Mouse (Mus musculus) CH12.LX (cell line): ENCODE results near the gene Tnfrsf26. TPM values are rescaled to one million over a fixed set of nuclear protein-coding genes. Genes with fewer than 3 reads are reported as not detected.

Experiments used
- DNase-seq: peaks from one replicate; pipeline ENCODE4 v3.0.0-alpha.2; 2013; ENCODE audit errors: extremely low read depth
- H3K27ac ChIP-seq: 2 replicates; pipeline ENCODE4 v1.5.1; 2012; ENCODE audit warnings: low read depth, mild to moderate bottlenecking, control low read depth, moderate library complexity; ENCODE audit not compliant: insufficient read depth
- H3K27me3 ChIP-seq: replicated peaks from 2 replicates; pipeline ENCODE3; 2012; ENCODE audit warnings: inconsistent platforms
- H3K36me3 ChIP-seq, 2 experiments: replicated peaks in 1 of 2; 2 replicates each; pipeline versions ENCODE3 to v1.6.1; 2012; ENCODE audit warnings: inconsistent platforms in 1 of 2, low read length in 1 of 2, mild to moderate bottlenecking in 1 of 2, mixed read lengths in 1 of 2, moderate library complexity in 1 of 2; ENCODE audit not compliant: control insufficient read depth in 1 of 2, insufficient read depth in 1 of 2
- H3K4me1 ChIP-seq, 2 experiments: 2 replicates each; pipeline ENCODE4 v1.6.1; 2012; ENCODE audit warnings: inconsistent platforms in 1 of 2, moderate library complexity in 1 of 2; ENCODE audit not compliant: insufficient read depth in 2 of 2, control insufficient read depth in 1 of 2
- H3K4me2 ChIP-seq: 2 replicates; pipeline ENCODE4 v1.6.1; 2012; ENCODE audit warnings: low read depth, mild to moderate bottlenecking, control low read depth; ENCODE audit not compliant: poor library complexity, insufficient read depth, severe bottlenecking
- H3K4me3 ChIP-seq, 3 experiments: fragments of 150-350 bp in 1 of 3; sonication (generic) in 1 of 3; replicated peaks in 1 of 3; 2 replicates each; pipeline versions ENCODE3 to v1.5.1; 2011 to 2012; ENCODE audit warnings: low read depth in 2 of 3, low read length in 2 of 3, mild to moderate bottlenecking in 2 of 3, moderate library complexity in 2 of 3, control low read depth in 1 of 3, improper control_type of control experiment in 1 of 3, inconsistent platforms in 1 of 3, mixed read lengths in 1 of 3; ENCODE audit not compliant: poor library complexity in 1 of 3
- H3K79me2 ChIP-seq: replicated peaks from 2 replicates; pipeline ENCODE4 v1.6.1; 2012; ENCODE audit warnings: mild to moderate bottlenecking, moderate library complexity; ENCODE audit not compliant: control insufficient read depth, poor library complexity, insufficient read depth, severe bottlenecking; ENCODE audit errors: extremely low read depth
- H3K9ac ChIP-seq: 2 replicates; pipeline ENCODE4 v1.6.1; 2012; ENCODE audit warnings: low read depth, mild to moderate bottlenecking, control low read depth, moderate library complexity; ENCODE audit not compliant: insufficient read depth
- H3K9me3 ChIP-seq: replicated peaks from 2 replicates; pipeline ENCODE3; 2012; ENCODE audit warnings: low read length, inconsistent platforms, mixed read lengths
- BHLHE40 ChIP-seq: IDR thresholded peaks from 2 replicates; pipeline ENCODE4 v1.6.1; 2011; ENCODE audit warnings: mild to moderate bottlenecking, low read depth, low read length, improper control_type of control experiment
- CHD2 ChIP-seq: IDR thresholded peaks from 2 replicates; pipeline ENCODE4 v1.6.1; 2011; ENCODE audit warnings: low read length, improper control_type of control experiment
- CTCF ChIP-seq, 2 experiments: IDR thresholded peaks in 1 of 2; conservative IDR thresholded peaks in 1 of 2; 2 replicates each; pipeline ENCODE4 v1.5.1; 2011 to 2012; ENCODE audit warnings: low read depth in 2 of 2, low read length in 2 of 2, improper control_type of control experiment in 1 of 2, inconsistent platforms in 1 of 2, mild to moderate bottlenecking in 1 of 2, moderate library complexity in 1 of 2
- E2F4 ChIP-seq: IDR thresholded peaks from 2 replicates; pipeline ENCODE4 v1.6.1; 2011; ENCODE audit warnings: low read depth, low read length, improper control_type of control experiment; ENCODE audit not compliant: insufficient replicate concordance
- ELF1 ChIP-seq: IDR thresholded peaks from 2 replicates; pipeline ENCODE4 v1.6.1; 2014; ENCODE audit warnings: low read depth, mild to moderate bottlenecking, inconsistent platforms, low read length, improper control_type of control experiment
- ETS1 ChIP-seq: conservative IDR thresholded peaks from 2 replicates; pipeline ENCODE4 v1.6.1; 2012; ENCODE audit warnings: low read depth, mild to moderate bottlenecking, inconsistent platforms, low read length, improper control_type of control experiment, moderate library complexity
- HCFC1 ChIP-seq: IDR thresholded peaks from 2 replicates; pipeline ENCODE4 v1.6.1; 2012; ENCODE audit warnings: low read depth, mild to moderate bottlenecking, inconsistent platforms, low read length, improper control_type of control experiment
- IRF4 ChIP-seq: IDR thresholded peaks from 2 replicates; pipeline ENCODE4 v1.6.1; 2014; ENCODE audit warnings: low read depth, mild to moderate bottlenecking, inconsistent platforms, low read length, improper control_type of control experiment
- JUN ChIP-seq: IDR thresholded peaks from 2 replicates; pipeline ENCODE4 v1.6.1; 2011; ENCODE audit warnings: low read depth, mild to moderate bottlenecking, low read length, improper control_type of control experiment, moderate library complexity; ENCODE audit not compliant: insufficient read depth
- JUND ChIP-seq: conservative IDR thresholded peaks from 2 replicates; pipeline ENCODE4 v1.6.1; 2011; ENCODE audit warnings: low read depth, low read length, improper control_type of control experiment
- MAFK ChIP-seq: IDR thresholded peaks from 2 replicates; pipeline ENCODE4 v1.6.1; 2011; ENCODE audit warnings: low read length, improper control_type of control experiment; ENCODE audit not compliant: insufficient replicate concordance
- MAX ChIP-seq: IDR thresholded peaks from 2 replicates; pipeline ENCODE4 v1.6.1; 2011; ENCODE audit warnings: low read length, improper control_type of control experiment
- MXI1 ChIP-seq: IDR thresholded peaks from 2 replicates; pipeline ENCODE4 v1.6.1; 2011; ENCODE audit warnings: mild to moderate bottlenecking, low read depth, low read length, improper control_type of control experiment
- NELFE ChIP-seq: IDR thresholded peaks from 2 replicates; pipeline ENCODE4 v1.6.1; 2011; ENCODE audit warnings: low read depth, low read length, improper control_type of control experiment
- NRF1 ChIP-seq: IDR thresholded peaks from 2 replicates; pipeline ENCODE4 v1.6.1; 2014; ENCODE audit warnings: low read depth, mild to moderate bottlenecking, inconsistent platforms, low read length, improper control_type of control experiment, moderate library complexity
- PAX5 ChIP-seq: IDR thresholded peaks from 2 replicates; pipeline ENCODE4 v1.6.1; 2012; ENCODE audit warnings: low read length, inconsistent platforms, mixed read lengths
- POLR2A ChIP-seq: IDR thresholded peaks from 2 replicates; pipeline ENCODE4 v1.6.1; 2011; ENCODE audit warnings: low read depth, mild to moderate bottlenecking, improper control_type of control experiment, low read length
- POLR2AphosphoS2 ChIP-seq: IDR thresholded peaks from 2 replicates; pipeline ENCODE4 v1.6.1; 2011; ENCODE audit warnings: low read depth, low read length, improper control_type of control experiment
- RAD21 ChIP-seq: IDR thresholded peaks from 2 replicates; pipeline ENCODE4 v1.6.1; 2011; ENCODE audit warnings: low read depth, mild to moderate bottlenecking, low read length, improper control_type of control experiment, moderate library complexity
- SIN3A ChIP-seq: IDR thresholded peaks from 2 replicates; pipeline ENCODE4 v1.6.1; 2012; ENCODE audit warnings: low read length, improper control_type of control experiment, inconsistent platforms
- SMC3 ChIP-seq: IDR thresholded peaks from 2 replicates; pipeline ENCODE4 v1.6.1; 2011; ENCODE audit warnings: low read depth, low read length, improper control_type of control experiment
- TBP ChIP-seq: conservative IDR thresholded peaks from 2 replicates; pipeline ENCODE4 v1.6.1; 2011; ENCODE audit warnings: low read depth, low read length, improper control_type of control experiment
- TCF12 ChIP-seq: IDR thresholded peaks from 2 replicates; pipeline ENCODE4 v1.6.1; 2014; ENCODE audit warnings: low read depth, mild to moderate bottlenecking, inconsistent platforms, low read length, improper control_type of control experiment
- USF1 ChIP-seq: IDR thresholded peaks from 2 replicates; pipeline ENCODE4 v1.6.1; 2014; ENCODE audit warnings: low read depth, mild to moderate bottlenecking, inconsistent platforms, low read length, improper control_type of control experiment
- USF2 ChIP-seq: conservative IDR thresholded peaks from 2 replicates; pipeline ENCODE4 v1.6.1; 2011; ENCODE audit warnings: low read depth, low read length, improper control_type of control experiment
- ZC3H11A ChIP-seq: IDR thresholded peaks from 2 replicates; pipeline ENCODE4 v1.6.1; 2012; ENCODE audit warnings: low read depth, mild to moderate bottlenecking, inconsistent platforms, low read length, improper control_type of control experiment
- ZKSCAN1 ChIP-seq: IDR thresholded peaks from 2 replicates; pipeline ENCODE4 v1.6.1; 2012; ENCODE audit warnings: low read depth, inconsistent platforms, low read length, improper control_type of control experiment, borderline replicate concordance
- ZNF384 ChIP-seq: IDR thresholded peaks from 2 replicates; pipeline ENCODE4 v1.6.1; 2012; ENCODE audit warnings: low read depth, low read length, improper control_type of control experiment, inconsistent platforms
- dilution Hi-C: fragments of 300-500 bp; cut with MboI; formaldehyde crosslinking; loops from 2 replicates; pipeline ENCODE4 v1.14.3; 2020; ENCODE audit warnings: low sequenced_read_pairs; ENCODE audit not compliant: extremely low pct_unique_long_range_greater_than_20kb, extremely low pct_ligation_motif_present
- in situ Hi-C: fragments of 300-500 bp; cut with MboI; formaldehyde crosslinking; loops from 3 replicates; pipeline ENCODE4 v1.14.3; 2019; ENCODE audit warnings: low sequenced_read_pairs, low pct_ligation_motif_present, low pct_unique_long_range_greater_than_20kb, mixed read lengths
- polyA plus RNA-seq: library from polyadenylated mRNA; unstranded; fragments of >175 nt; gene quantifications from 2 replicates; pipeline ENCODE4 v1.2.1, GENCODE M21; 2012; ENCODE audit warnings: low read depth; ENCODE audit not compliant: insufficient read length
- total RNA-seq, 2 experiments: library from RNA; depleted of rRNA; stranded (reverse); fragments of 300-350 nt in 1 of 2; fragments of >200 nt in 1 of 2; gene quantifications; 2 replicates each; pipeline ENCODE4 v1.2.3; 2012 to 2014

Gene Tnfrsf26
- total and polyA plus RNA-seq, 3 experiments, result 5.7 to 8.3 (median 8.3) TPM

GRCm38 (mm10) chr7:143588006-143588405 is 40.5 kb downstream of the Tnfrsf26 start:
- TF ChIP-seq BHLHE40 (no peak), POLR2AphosphoS2 (0 out of 2 replicates have a peak, but pooled peaks have one; percentile 13)
- dilution Hi-C loops, result no loop called here
- H3K27me3 ChIP-seq, result no peaks in the 10 kb centered on the region
- no peaks in the 10 kb centered on the region for H3K9me3 ChIP-seq
- DNase-seq, result no peak
- no peak overlapping the region for H3K4me2 ChIP-seq
- H3K36me3 ChIP-seq, result peaks cover 97 to 99% of the 10 kb centered on the region in 2 experiments
- in situ Hi-C loops, result no loop called here
- H3K4me3 ChIP-seq, result no peak overlapping the region
- no peak overlapping the region for H3K9ac ChIP-seq
- peaks cover 4 to 33% of the 10 kb centered on the region in 2 experiments for H3K4me1 ChIP-seq
- no peak overlapping the region for H3K27ac ChIP-seq
- peaks cover 42% of the 10 kb centered on the region for H3K79me2 ChIP-seq

GRCm38 (mm10) chr7:143587586-143587985 is 40.9 kb downstream of the Tnfrsf26 start:
- no peak for TF ChIP-seq SIN3A
- no peak for TF ChIP-seq CHD2
- no peak for TF ChIP-seq ZKSCAN1
- TF ChIP-seq ELF1, result no peak
- TF ChIP-seq NRF1, result no peak
- TF ChIP-seq ETS1, result no peak
- no peak for TF ChIP-seq MAFK
- no peak for TF ChIP-seq USF2
- no peak for TF ChIP-seq POLR2AphosphoS2
- TF ChIP-seq BHLHE40, result no peak
- TF ChIP-seq POLR2A, result no peak
- TF ChIP-seq IRF4, result no peak
- no peak for TF ChIP-seq TCF12
- no peak for TF ChIP-seq PAX5
- TF ChIP-seq JUND, result no peak
- TF ChIP-seq NELFE, result no peak
- Histone ChIP-seq H3K9me3 (no peaks in the 10 kb centered on the region), H3K4me1 (peaks cover 3 to 30% of the 10 kb centered on the region in 2 experiments), H3K36me3 (peaks cover 97 to 99% of the 10 kb centered on the region in 2 experiments), H3K4me2 (no peak overlapping the region), H3K4me3 (no peak overlapping the region), H3K27me3 (no peaks in the 10 kb centered on the region), H3K27ac (no peak overlapping the region), H3K9ac (no peak overlapping the region), H3K79me2 (peaks cover 37% of the 10 kb centered on the region)
- in situ Hi-C loops, result no loop called here
- dilution Hi-C loops, result no loop called here
- DNase-seq, result no peak

- dilution Hi-C loops, result no loop called here
- H3K27me3 ChIP-seq, result no peaks in the 10 kb centered on the region
- H3K36me3 ChIP-seq, result peaks cover 88 to 96% of the 10 kb centered on the region in 2 experiments
- TF ChIP-seq E2F4, result no peak
- TF ChIP-seq MXI1, result no peak
- peak; percentile 45 to 75; a peak in 3 of 4 replicates for TF ChIP-seq CTCF (conservative IDR thresholded peaks at IDR 0.05 in 1 of 2, IDR thresholded peaks at IDR 0.05 in 1 of 2; ENCODE audit: low read depth in 2 of 2, low read length in 2 of 2)
- TF ChIP-seq MAFK, result no peak
- TF ChIP-seq SMC3, result peak; percentile 65
- no peak for TF ChIP-seq HCFC1
- no peak for TF ChIP-seq USF1
- no peak for TF ChIP-seq ZNF384
- 0 out of 2 replicates have a peak, but pooled peaks have one; percentile 20 for TF ChIP-seq IRF4
- no peak for TF ChIP-seq MAX
- TF ChIP-seq ELF1, result peak; percentile 57
- no peak for TF ChIP-seq TBP
- TF ChIP-seq RAD21, result peak; percentile 51
- TF ChIP-seq ZC3H11A, result no peak
- no peak for TF ChIP-seq JUN
- TF ChIP-seq ETS1, result no peak
- TF ChIP-seq, all 38 proteins: peak for 5
- DNase-seq, result peak; percentile 80
- in situ Hi-C loops, result no loop called here
- Histone ChIP-seq H3K9ac (no peak overlapping the region), H3K4me3 (no peak overlapping the region), H3K4me1 (peaks cover 0 to 14% of the 10 kb centered on the region in 2 experiments; a peak in 2 of 4 replicates), H3K27ac (no peak overlapping the region), H3K9me3 (no peaks in the 10 kb centered on the region), H3K79me2 (peaks cover 11% of the 10 kb centered on the region), H3K4me2 (no peak overlapping the region)
Measured at GRCm38 (mm10) chr7:143583956-143584355, 44.6 kb downstream of the Tnfrsf26 start.
